Mouse (Mus musculus) urinary bladder, adult 18-20 months (tissue): Measurements from ENCODE around the gene Vps4b.
"Not testable (repeated sequence)": the region's sequence is repeated elsewhere in the genome, so short reads cannot be mapped to it uniquely, and the experiment has no call there.

Source experiments
- DNase-seq, 2 experiments: peaks; one replicate each; pipeline ENCODE4 v3.0.0; 2022; ENCODE audit warnings: low spot score in 2 of 2, mixed read lengths in 2 of 2

Vps4b gene

GRCm38 (mm10) chr1:106752013-106752412 lies 44.5 kb downstream of the Vps4b start:
- no peak for DNase-seq

- DNase-seq = no peak
These were observed 45.9 kb downstream of the Vps4b start for GRCm38 (mm10) chr1:106750656-106751055.

- DNase-seq = no peak
These were observed 47.8 kb downstream of the Vps4b start for GRCm38 (mm10) chr1:106748555-106749315.

- DNase-seq = no peak
These were observed 53.5 kb downstream of the Vps4b start for GRCm38 (mm10) chr1:106742980-106743379.

GRCm38 (mm10) chr1:106740735-106741134 lies 55.8 kb downstream of the Vps4b start:
- DNase-seq = no peak

- no peak for DNase-seq
These were observed 56.7 kb downstream of the Vps4b start for GRCm38 (mm10) chr1:106739810-106740209.

GRCm38 (mm10) chr1:106738092-106738491 lies 58.4 kb downstream of the Vps4b start:
- no peak for DNase-seq

- no peak for DNase-seq
These were observed 60.3 kb downstream of the Vps4b start for GRCm38 (mm10) chr1:106736211-106736610.

- no peak for DNase-seq
These were observed 60.9 kb downstream of the Vps4b start for GRCm38 (mm10) chr1:106735586-106735985.

- no peak for DNase-seq
These were observed 74.5 kb downstream of the Vps4b start for GRCm38 (mm10) chr1:106722061-106722460.

- DNase-seq = not testable (repeated sequence)
These were observed 78.8 kb downstream of the Vps4b start for GRCm38 (mm10) chr1:106717736-106718135.

GRCm38 (mm10) chr1:106717071-106717601 lies 79.4 kb downstream of the Vps4b start:
- DNase-seq = peak; percentile 43 to 56

- DNase-seq = no peak
These were observed 80.4 kb downstream of the Vps4b start for GRCm38 (mm10) chr1:106716141-106716540.

- DNase-seq = no peak
These were observed 81.1 kb downstream of the Vps4b start for GRCm38 (mm10) chr1:106715111-106716083.

GRCm38 (mm10) chr1:106714530-106714981 lies 82.0 kb downstream of the Vps4b start:
- DNase-seq = no peak
